Mouse (Mus musculus): ENCODE measurements around the gene Kctd6.

- no peak for TF ChIP-seq EP300 (IDR thresholded peaks at IDR 0.05; ENCODE audit: low read depth)
- no peak for TF ChIP-seq CTCF (IDR thresholded peaks at IDR 0.05; ENCODE audit: low read depth)
These were observed 6.8 kb upstream of the Kctd6 start for GRCm38 (mm10) chr14:8207105-8207504.

Data from liver, embryonic 14.5 days (tissue).